Mouse (Mus musculus) embryonic facial prominence, embryonic 14.5 days (tissue): Measurements from ENCODE around the gene Cdk15. TPM values are rescaled to one million over a fixed set of nuclear protein-coding genes. Genes with fewer than 3 reads are reported as not detected.

Experiments used
- ATAC-seq: fragments of 200-750 bp; cut with Nextera tagmentation; 2 replicates; pipeline ENCODE4 v1.8.0; 2017; ENCODE audit warnings: low read depth, moderate number of reproducible peaks, moderate TSS enrichment
- DNase-seq: peaks from one replicate; pipeline ENCODE4 v3.0.0-alpha.2; 2015; ENCODE audit warnings: low spot score
- H3K27ac ChIP-seq: fragments of 300-500 bp; sonication (generic); replicated peaks from 2 replicates; pipeline ENCODE4 v1.5.1; 2014; ENCODE audit warnings: low read depth, mild to moderate bottlenecking, low read length, moderate library complexity
- H3K27me3 ChIP-seq: fragments of 300-500 bp; sonication (generic); replicated peaks from 2 replicates; pipeline ENCODE4 v1.6.1; 2014; ENCODE audit warnings: low read length; ENCODE audit not compliant: control insufficient read depth, insufficient read depth
- H3K36me3 ChIP-seq: fragments of 300-500 bp; sonication (generic); 2 replicates; pipeline ENCODE4 v1.6.1; 2014; ENCODE audit warnings: low read length, mixed read lengths; ENCODE audit not compliant: control insufficient read depth, insufficient read depth
- H3K4me1 ChIP-seq: fragments of 300-500 bp; sonication (generic); 2 replicates; pipeline ENCODE4 v1.6.1; 2014; ENCODE audit warnings: antibody characterized with exemption, low read length; ENCODE audit not compliant: control insufficient read depth, insufficient read depth
- H3K4me2 ChIP-seq: fragments of 300-500 bp; sonication (generic); 2 replicates; pipeline ENCODE4 v1.6.1; 2014; ENCODE audit warnings: low read depth, mild to moderate bottlenecking, low read length, moderate library complexity, mixed read lengths
- H3K4me3 ChIP-seq: fragments of 300-500 bp; sonication (generic); 2 replicates; pipeline ENCODE4 v1.5.1; 2014; ENCODE audit warnings: low read depth, mild to moderate bottlenecking, low read length
- H3K9ac ChIP-seq: fragments of 300-500 bp; sonication (generic); 2 replicates; pipeline ENCODE4 v1.6.1; 2014; ENCODE audit warnings: low read depth, mild to moderate bottlenecking, low read length, moderate library complexity, mixed read lengths
- H3K9me3 ChIP-seq: fragments of 300-500 bp; sonication (generic); 2 replicates; pipeline ENCODE4 v1.6.1; 2016; ENCODE audit warnings: low read length; ENCODE audit not compliant: control insufficient read depth
- WGBS: fragments of 180-500 bp; shearing (Covaris S2); extraction: QIAGEN DNeasy Blood & Tissue Kit; methylation state at CpG from one replicate; pipeline ENCODE4 v1.1.7; 2014; 5-methylcytosine and 5-hydroxymethylcytosine counted together
- polyA plus RNA-seq: library from polyadenylated mRNA; unstranded; fragments of >200 nt; fragmentation: Nextera tagmentation; extraction: Ambion mirVana; gene quantifications from 2 replicates; pipeline ENCODE4 v1.2.1, GENCODE M21; 2014

Cdk15 gene
- polyA plus RNA-seq, 1 experiment from 2014 or later = 1.4 TPM

GRCm38 (mm10) chr1:59367928-59368648 lies 111.4 kb downstream of the Cdk15 start:
- Histone ChIP-seq H3K27me3 (no peaks in the 10 kb centered on the region), H3K4me1 (no peaks in the 10 kb centered on the region; the same call in 1 of the 2 replicates), H3K4me2 (no peak overlapping the region), H3K27ac (no peak overlapping the region), H3K9me3 (no peaks in the 10 kb centered on the region), H3K4me3 (no peak overlapping the region), H3K36me3 (no peaks in the 10 kb centered on the region), H3K9ac (no peak overlapping the region)
- no peak for ATAC-seq
- no peak for DNase-seq
- 30% methylated on average over 13 of the region's 13 CpGs for WGBS

GRCm38 (mm10) chr1:59368649-59369319 lies 112.1 kb downstream of the Cdk15 start:
- Histone ChIP-seq H3K4me3 (no peak overlapping the region), H3K9me3 (no peaks in the 10 kb centered on the region), H3K36me3 (no peaks in the 10 kb centered on the region), H3K27ac (no peak overlapping the region), H3K9ac (no peak overlapping the region), H3K4me1 (no peaks in the 10 kb centered on the region; the same call in 1 of the 2 replicates), H3K4me2 (no peak overlapping the region), H3K27me3 (no peaks in the 10 kb centered on the region)
- WGBS = 73% methylated on average over 10 of the region's 10 CpGs
- ATAC-seq (no peak), DNase-seq (no peak)

DNA sequence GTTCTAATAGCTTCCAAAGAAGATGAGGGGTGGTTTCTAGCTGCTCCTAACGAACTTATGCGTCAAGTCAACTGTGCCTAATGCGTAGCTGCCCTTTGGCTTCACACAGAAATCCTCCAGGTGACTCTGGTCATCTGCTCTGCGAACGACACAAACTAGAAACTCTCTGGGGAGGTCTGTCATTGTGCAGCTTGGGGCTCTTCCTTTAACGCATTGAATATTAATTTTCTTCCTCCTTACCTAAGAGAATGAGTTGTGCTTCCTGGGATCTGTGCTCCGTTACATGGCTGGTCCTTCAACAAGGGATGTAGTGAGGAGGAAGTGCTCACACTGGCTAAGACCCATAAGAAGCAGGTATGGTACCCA lies 112.6 kb downstream of the Cdk15 start:
- H3K9me3 ChIP-seq = no peaks in the 10 kb centered on the region
- no peaks in the 10 kb centered on the region; the same call in 1 of the 2 replicates for H3K4me1 ChIP-seq
- no peak overlapping the region for H3K4me2 ChIP-seq
- DNase-seq (no peak), ATAC-seq (no peak)
- 74% methylated on average over 7 of the region's 7 CpGs for WGBS
- H3K4me3 ChIP-seq = no peak overlapping the region
- no peaks in the 10 kb centered on the region for H3K27me3 ChIP-seq
- H3K9ac ChIP-seq = no peak overlapping the region
- no peak overlapping the region for H3K27ac ChIP-seq
- H3K36me3 ChIP-seq = no peaks in the 10 kb centered on the region

- H3K27ac ChIP-seq = no peak overlapping the region
- DNase-seq (no peak), ATAC-seq (no peak)
- H3K4me2 ChIP-seq = no peak overlapping the region
- H3K27me3 ChIP-seq = no peaks in the 10 kb centered on the region
- no peak overlapping the region for H3K4me3 ChIP-seq
- no peak overlapping the region for H3K9ac ChIP-seq
- no peaks in the 10 kb centered on the region for H3K36me3 ChIP-seq
- no peaks in the 10 kb centered on the region; the same call in 1 of the 2 replicates for H3K4me1 ChIP-seq
- H3K9me3 ChIP-seq = no peaks in the 10 kb centered on the region
Observed at GRCm38 (mm10) chr1:59370355-59370950, 113.7 kb downstream of the Cdk15 start.

DNA sequence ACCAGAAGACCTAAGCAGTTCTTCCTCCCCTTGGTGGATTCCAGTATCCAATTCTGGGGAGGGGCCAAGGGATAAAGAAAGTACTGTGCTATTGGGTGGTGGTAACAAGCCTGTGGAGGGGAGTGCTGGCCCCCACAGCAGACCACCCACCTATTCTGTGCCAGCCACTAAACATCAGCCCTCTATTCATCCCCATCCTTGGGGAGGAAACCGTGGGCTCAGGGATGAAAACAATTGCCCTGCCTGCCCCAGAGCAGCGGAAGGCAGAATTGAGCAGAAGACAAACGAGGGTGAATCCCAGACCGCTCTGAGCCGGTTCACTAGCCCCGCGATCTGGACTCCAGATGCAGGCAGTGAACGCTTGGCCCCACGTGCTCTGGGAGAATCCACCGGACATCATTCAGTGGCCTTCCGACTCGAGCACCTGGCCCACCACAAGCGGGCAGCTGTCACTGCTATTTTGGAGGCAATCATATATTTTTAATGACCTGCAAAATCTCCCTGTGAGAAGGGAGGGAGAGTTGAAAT lies 119.4 kb downstream of the Cdk15 start:
- 0 out of 2 replicates have a peak, but pooled peaks have one; percentile 26 for ATAC-seq
- Histone ChIP-seq H3K4me2 (no peak overlapping the region), H3K9me3 (no peaks in the 10 kb centered on the region), H3K4me1 (peaks cover 4% of the 10 kb centered on the region; the same call in 1 of the 2 replicates), H3K36me3 (no peaks in the 10 kb centered on the region), H3K4me3 (no peak overlapping the region), H3K27me3 (no peaks in the 10 kb centered on the region), H3K9ac (no peak overlapping the region), H3K27ac (no peak overlapping the region)
- DNase-seq = peak; percentile 41
- 4% methylated on average over 13 of the region's 13 CpGs for WGBS

GRCm38 (mm10) chr1:59376557-59376956 lies 119.9 kb downstream of the Cdk15 start:
- DNase-seq (peak; percentile 29), ATAC-seq (no peak; the same call in 1 of the 2 replicates)
- H3K4me1 ChIP-seq = peaks cover 4% of the 10 kb centered on the region; the same call in 1 of the 2 replicates
- no peaks in the 10 kb centered on the region for H3K9me3 ChIP-seq
- no peaks in the 10 kb centered on the region for H3K36me3 ChIP-seq
- no peak overlapping the region for H3K27ac ChIP-seq
- H3K27me3 ChIP-seq = no peaks in the 10 kb centered on the region
- H3K9ac ChIP-seq = no peak overlapping the region
- WGBS = 8% methylated on average over 3 of the region's 3 CpGs
- H3K4me3 ChIP-seq = no peak overlapping the region
- no peak overlapping the region for H3K4me2 ChIP-seq

GRCm38 (mm10) chr1:59377312-59377711 lies 120.6 kb downstream of the Cdk15 start:
- DNase-seq = no peak
- no peaks in the 10 kb centered on the region for H3K27me3 ChIP-seq
- H3K9ac ChIP-seq = no peak overlapping the region
- no peak overlapping the region for H3K27ac ChIP-seq
- H3K4me3 ChIP-seq = no peak overlapping the region
- H3K4me2 ChIP-seq = no peak overlapping the region
- WGBS = 80% methylated on average over 9 of the region's 9 CpGs
- ATAC-seq = no peak
- H3K9me3 ChIP-seq = no peaks in the 10 kb centered on the region
- no peaks in the 10 kb centered on the region for H3K36me3 ChIP-seq
- H3K4me1 ChIP-seq = peaks cover 4% of the 10 kb centered on the region; the same call in 1 of the 2 replicates

GRCm38 (mm10) chr1:59380926-59381325 lies 124.2 kb downstream of the Cdk15 start:
- no peak overlapping the region for H3K4me3 ChIP-seq
- H3K4me2 ChIP-seq = no peak overlapping the region
- peaks cover 4% of the 10 kb centered on the region; the same call in 1 of the 2 replicates for H3K4me1 ChIP-seq
- H3K27ac ChIP-seq = no peak overlapping the region
- DNase-seq (no peak), ATAC-seq (no peak)
- WGBS = 69% methylated on average over 10 of the region's 10 CpGs
- no peaks in the 10 kb centered on the region for H3K36me3 ChIP-seq
- no peak overlapping the region for H3K9ac ChIP-seq
- H3K27me3 ChIP-seq = no peaks in the 10 kb centered on the region
- H3K9me3 ChIP-seq = no peaks in the 10 kb centered on the region
